Mouse (Mus musculus) heart, adult 2 months (tissue): ENCODE measurements around the gene Nrp1.

Source experiments
- CTCF ChIP-seq: fragments of 200-600 bp; IDR thresholded peaks from 2 replicates; pipeline ENCODE4 v1.8.1; 2022; ENCODE audit warnings: antibody characterized with exemption, mild to moderate bottlenecking, moderate library complexity
- EP300 ChIP-seq: fragments of 200-500 bp; IDR thresholded peaks from 2 replicates; pipeline ENCODE4 v1.6.1; 2011; ENCODE audit warnings: low read depth, low read length, control low read depth; ENCODE audit not compliant: insufficient read depth
- POLR2A ChIP-seq: fragments of 200-500 bp; IDR thresholded peaks from 2 replicates; pipeline ENCODE4 v1.6.1; 2011; ENCODE audit warnings: mild to moderate bottlenecking, low read depth, low read length, control low read depth; ENCODE audit not compliant: insufficient read depth

DNA sequence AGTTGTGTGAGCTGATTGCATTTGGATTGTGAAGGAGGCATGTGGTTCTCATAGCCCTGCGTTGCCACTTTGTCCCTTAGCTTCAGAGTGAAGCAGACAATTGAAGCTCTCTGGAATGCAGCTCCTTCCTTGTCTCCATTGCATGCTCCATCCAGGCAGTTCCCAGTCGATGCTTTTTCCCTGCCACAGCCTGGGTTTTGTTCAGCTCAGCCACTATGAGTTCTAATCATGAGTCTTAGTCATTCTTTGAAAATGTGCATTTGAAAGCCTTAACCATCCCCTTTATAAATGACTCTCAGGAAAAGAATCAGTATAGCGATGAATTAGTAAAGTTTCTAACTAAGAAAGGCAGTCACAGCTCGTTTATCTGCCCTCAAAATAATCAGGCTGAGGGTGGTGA is 87.2 kb downstream of the Nrp1 start:
- TF ChIP-seq CTCF (no peak), POLR2A (no peak), EP300 (no peak)
